Mouse (Mus musculus): Measurements from ENCODE around the gene Gm9817. TPM values are rescaled to one million over a fixed set of nuclear protein-coding genes. Genes with fewer than 3 reads are reported as not detected.

The Gm9817 gene
- polyA plus RNA-seq (2012; fragmentation: generic; extraction: Trizol), result not detected

DNA sequence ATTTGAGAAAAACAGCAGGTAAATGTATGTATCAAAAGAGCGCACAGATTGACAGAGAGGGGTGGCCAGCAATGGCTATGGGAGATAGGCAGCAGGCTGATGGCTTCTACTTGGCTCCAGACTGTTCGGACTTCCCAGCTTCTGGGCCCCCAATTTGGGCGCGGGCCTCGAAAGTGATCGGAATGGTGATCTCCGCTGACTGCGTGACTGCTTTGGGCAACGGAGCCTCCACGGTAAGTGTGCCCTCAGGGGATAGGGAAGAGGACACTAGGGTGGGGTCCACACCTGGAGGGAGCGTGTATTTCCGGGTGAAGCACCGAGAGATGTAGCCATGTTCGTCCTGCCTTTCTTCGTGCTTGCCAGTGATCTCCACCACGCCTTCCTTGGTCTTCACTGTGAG is at the start of gene Gm9817:
Gene Gm9817 (plus strand): TSS at position 301 of the 400 bp plus-strand sequence.

Other genes starting within 250 kb of the Gm9817 start
- gene Dtnbp1, start 76.5 kb upstream of the Gm9817 start, polyA plus RNA-seq (2012; fragmentation: generic; extraction: Trizol), result 100 to 1,000 TPM in 1 of 2 experiments, 10 to 100 TPM in 1; 95.6 to 103 TPM

All from C3H10T1/2 (cell line).